Mouse (Mus musculus) frontal cortex, postnatal 36 days (tissue): ENCODE data around the gene Prmt7.

ENCODE experiments used
- DNase-seq, 2 experiments: peaks; one replicate each; pipeline ENCODE4 v3.0.0; 2022; ENCODE audit warnings: low spot score in 2 of 2

Prmt7 gene

DNA sequence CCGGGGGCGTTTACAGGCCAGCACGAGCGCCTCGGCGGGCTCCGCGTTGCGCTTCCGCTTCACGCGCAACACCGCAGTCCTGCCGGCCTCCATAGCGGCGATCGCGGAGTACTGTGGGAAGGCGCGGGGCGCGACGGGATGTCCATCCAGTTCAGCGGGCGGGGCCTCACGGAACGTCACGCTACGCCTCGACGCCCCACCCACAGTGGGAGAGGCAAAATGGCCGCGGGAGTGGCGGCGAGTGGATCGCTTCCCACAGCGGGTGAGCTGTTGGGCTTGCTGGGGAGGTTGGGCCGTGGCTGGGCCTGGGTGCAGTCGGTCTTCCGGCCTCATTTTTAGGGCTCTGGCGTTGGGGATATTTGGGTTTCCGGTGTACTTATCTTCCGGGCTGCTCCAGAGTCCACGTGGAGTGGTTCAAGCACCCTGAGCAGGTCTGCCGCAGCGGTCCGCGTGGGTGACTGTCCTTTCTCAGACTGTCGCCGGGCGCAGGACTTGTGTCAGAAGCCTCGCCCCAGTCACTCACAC is at the start of gene Prmt7, which contains the start of gene Slc7a6os:
TSS of gene Prmt7 (plus strand) at position 116 of the 525 bp plus-strand sequence.
TSS of gene Slc7a6os (minus strand) at position 115 of the 525 bp plus-strand sequence.
- DNase-seq, result peak; percentile 98

DNA sequence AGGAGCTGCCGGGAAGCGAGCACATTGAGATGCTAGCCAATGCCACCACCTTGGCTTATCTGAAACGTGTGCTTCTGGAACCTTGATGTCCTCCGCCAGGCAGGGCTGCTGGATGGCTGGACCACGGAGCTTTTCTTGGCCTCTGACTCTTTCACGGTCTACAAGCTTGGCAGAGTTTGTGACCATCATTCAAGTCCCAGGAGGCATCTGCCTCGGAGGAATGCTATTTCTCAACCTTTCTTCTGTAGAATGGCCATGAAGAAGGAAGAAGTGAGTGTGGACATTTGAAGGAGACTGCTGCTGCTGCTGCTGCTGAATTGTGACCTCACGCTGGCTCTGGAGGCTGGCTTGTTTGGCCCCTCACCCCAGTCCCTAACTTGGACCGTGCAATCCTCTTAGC is 47.5 kb upstream of the Prmt7 start:
- no peak for DNase-seq

GRCm38 (mm10) chr8:106165460-106165859 is 45.3 kb upstream of the Prmt7 start:
- peak; percentile 78 to 85 for DNase-seq

GRCm38 (mm10) chr8:106168356-106169016 is 42.2 kb upstream of the Prmt7 start, which contains the start of gene Slc7a6:
Slc7a6 (plus strand) TSS chr8:106168857.
- DNase-seq, result peak; percentile 88 to 89

DNA sequence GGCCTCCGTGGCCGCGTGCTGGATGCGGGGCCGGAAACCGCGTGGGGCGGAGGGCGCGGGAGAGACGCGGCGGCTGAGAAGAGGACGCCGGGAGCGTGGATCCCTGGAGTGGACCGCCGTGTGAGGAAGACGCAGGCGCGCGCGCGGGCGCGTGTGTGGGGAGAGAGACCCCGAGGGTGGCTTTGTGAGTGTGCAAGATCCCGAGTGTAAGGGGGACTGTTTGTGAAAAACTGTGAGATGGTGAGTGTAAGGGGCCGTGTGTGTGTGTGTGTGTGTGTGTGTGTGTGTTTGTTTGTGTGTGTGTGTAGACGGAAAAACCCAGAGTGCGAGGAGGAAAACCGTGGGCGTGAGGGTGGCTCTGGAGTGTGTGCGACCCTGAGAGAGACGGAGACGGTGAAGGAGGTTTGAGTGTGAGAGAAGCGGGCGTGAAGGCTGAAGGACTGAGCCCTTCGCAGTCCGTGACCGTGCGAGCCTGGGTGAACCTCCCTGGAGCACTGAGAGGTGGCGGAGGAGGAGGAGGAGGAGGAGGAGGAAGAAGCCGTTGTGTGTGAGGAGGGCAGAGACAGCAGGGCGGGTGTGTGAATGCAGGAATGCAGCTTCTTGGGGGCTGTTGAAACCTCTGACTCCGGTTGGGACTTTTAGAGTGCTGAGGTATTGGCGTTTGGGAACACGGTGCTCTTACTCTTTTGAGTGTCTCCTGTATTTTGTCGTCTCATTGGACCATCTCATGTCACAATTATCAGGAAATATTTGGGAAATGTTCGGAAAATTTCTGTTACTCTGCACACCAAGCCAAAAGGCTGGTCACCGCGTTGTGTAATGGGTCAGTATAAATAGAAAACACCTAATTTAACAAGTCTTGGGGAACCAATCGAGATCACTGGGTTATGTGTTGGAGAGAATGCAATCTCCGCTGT is 41.5 kb upstream of the Prmt7 start:
- peak; percentile 40 to 42 for DNase-seq

DNA sequence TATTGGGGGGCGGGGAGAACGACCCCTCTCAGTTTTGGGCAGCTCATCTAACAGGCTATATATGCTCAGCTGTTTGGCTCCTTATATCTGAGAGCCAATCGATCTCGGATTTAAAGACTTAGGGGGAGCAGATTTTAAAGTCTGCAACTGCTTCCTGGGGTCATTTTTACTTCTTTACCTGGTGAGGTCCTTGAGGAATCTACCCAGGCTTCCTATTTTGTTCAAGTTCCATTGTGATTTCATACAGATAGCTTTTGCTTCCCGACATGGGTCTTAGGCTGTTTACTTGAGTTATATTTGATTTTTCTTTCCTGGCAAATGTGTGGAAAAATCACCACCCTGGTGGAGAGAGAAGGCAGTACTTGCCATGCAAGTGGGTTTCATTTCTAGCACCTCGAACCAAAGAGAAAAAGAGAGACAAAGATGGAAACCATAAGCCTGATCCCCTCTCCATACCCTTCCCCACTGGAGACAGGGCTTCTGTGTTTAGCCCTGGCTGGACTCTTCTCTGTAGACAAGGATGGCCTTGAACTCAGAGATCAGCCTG is 40.7 kb upstream of the Prmt7 start:
- DNase-seq, result no peak

- no peak for DNase-seq
Measured at GRCm38 (mm10) chr8:106173566-106173965, 37.2 kb upstream of the Prmt7 start.

DNA sequence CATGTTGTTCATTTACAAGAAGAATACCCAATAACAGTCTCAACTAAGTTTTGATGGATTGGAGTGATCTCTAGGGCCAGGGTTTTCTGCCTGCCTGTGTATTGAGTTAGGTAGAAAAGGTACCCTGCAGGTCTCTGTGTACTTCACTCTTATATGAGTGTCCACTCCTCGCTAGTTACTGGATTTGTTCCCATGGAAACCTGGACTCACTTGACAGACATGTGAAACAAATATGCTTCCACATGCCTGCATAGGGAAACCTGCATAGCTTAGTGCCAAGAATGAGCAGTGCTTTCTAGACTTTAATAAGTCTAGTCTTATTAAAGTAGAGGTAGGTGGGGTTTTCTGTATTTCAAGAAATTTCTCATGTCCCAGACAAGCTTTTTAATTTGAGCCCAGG is 33.8 kb upstream of the Prmt7 start:
- DNase-seq, result no peak

DNA sequence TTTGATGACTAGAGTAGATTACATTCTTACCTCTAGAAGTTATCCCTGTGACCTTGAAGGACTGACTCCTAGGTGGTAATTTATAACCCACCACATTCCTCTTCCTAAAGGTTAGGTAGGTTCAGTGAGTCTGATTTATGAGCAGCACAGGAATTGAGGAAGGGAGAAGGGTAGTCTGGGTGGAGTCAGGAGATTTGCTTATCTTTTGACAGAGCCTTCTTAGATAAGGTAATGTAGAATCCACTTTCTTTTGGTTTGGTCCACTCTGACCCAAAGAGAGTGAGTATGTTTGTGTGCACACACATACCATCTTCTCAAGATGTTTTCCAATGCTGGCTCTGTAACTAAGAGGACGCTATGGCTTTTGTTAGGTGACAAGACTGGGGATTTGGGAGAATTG is 33.1 kb upstream of the Prmt7 start:
- DNase-seq, result no peak

GRCm38 (mm10) chr8:106178428-106178827 is 32.3 kb upstream of the Prmt7 start:
- no peak for DNase-seq

- DNase-seq, result no peak
Measured at GRCm38 (mm10) chr8:106185628-106186270, 25.0 kb upstream of the Prmt7 start.

GRCm38 (mm10) chr8:106186394-106186793 is 24.3 kb upstream of the Prmt7 start:
- no peak for DNase-seq

- DNase-seq, result no peak
Measured at GRCm38 (mm10) chr8:106189162-106189561, 21.6 kb upstream of the Prmt7 start.

GRCm38 (mm10) chr8:106191639-106192038 is 19.1 kb upstream of the Prmt7 start:
- no peak for DNase-seq

- DNase-seq, result no peak
Measured at GRCm38 (mm10) chr8:106193162-106193561, 17.6 kb upstream of the Prmt7 start.

DNA sequence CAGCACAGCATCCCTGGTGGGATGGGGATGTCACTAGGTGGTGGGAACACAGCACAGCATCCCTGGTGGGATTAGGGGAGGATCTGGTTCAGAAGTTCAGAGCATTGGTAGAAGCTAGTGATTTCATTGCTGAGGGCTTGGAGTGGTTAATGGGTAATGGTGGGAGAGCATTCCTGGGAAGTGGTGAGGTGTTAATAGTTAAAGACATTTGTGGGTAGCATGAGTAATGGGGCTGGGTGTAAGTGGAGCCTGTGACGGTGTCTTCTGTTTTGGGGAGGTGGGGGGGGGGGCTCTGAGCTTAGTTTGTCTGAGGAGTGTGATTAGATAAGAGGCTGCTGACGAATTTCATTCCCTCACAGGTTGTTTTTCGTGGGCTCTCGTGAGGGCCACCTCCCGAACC is 16.7 kb upstream of the Prmt7 start:
- DNase-seq, result no peak

GRCm38 (mm10) chr8:106198741-106199140 is 12.0 kb upstream of the Prmt7 start:
- DNase-seq, result peak in 1 of 2 experiments; percentile 50

GRCm38 (mm10) chr8:106199596-106199995 is 11.1 kb upstream of the Prmt7 start:
- DNase-seq, result peak in 1 of 2 experiments; percentile 28

GRCm38 (mm10) chr8:106210035-106210731 is 553 bp upstream of the Prmt7 start:
- no peak for DNase-seq

GRCm38 (mm10) chr8:106211421-106211820 is 685 bp downstream of the Prmt7 start:
- no peak for DNase-seq

GRCm38 (mm10) chr8:106213959-106214358 is 3.2 kb downstream of the Prmt7 start:
- no peak for DNase-seq
